Mouse (Mus musculus) cerebellum, adult 2 months (tissue): ENCODE measurements at regions not wholly inside any gene's neighbourhood (a gene's known extent, or its start where the extent isn't known, plus 50 kb on each side); places are given as distances from the start of the nearest gene placed in this dataset.

Source experiments
- CTCF ChIP-seq: fragments of 200-500 bp; IDR thresholded peaks from 2 replicates; pipeline ENCODE4 v1.5.1; 2011; ENCODE audit warnings: low read depth, mild to moderate bottlenecking, control low read depth, low read length, moderate library complexity, borderline replicate concordance; ENCODE audit not compliant: insufficient read depth
- POLR2A ChIP-seq: fragments of 200-500 bp; IDR thresholded peaks from 2 replicates; pipeline ENCODE4 v1.6.1; 2011; ENCODE audit warnings: low read length, control low read depth, borderline replicate concordance; ENCODE audit not compliant: insufficient read depth

DNA sequence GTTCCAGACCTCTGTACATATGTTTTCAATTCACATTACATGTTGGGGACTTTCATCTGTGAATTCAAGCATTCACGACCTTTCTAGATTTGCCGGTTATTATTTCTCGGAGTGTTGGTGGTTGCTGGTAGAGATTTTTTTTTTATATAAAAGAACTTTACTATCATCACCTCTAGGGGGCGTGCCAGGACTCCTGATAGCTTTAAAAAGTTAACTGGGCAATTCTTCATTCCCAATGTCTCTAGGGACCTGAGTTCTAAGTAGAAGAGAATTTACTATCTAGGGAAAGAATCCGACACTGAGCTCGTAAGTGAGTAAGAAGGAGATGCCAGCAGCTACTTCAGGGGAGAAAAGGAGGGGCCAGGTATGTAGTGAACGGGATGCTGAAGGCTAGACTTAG lies 112.8 kb upstream of the Tmem45b start:
- TF ChIP-seq CTCF (no peak), POLR2A (no peak)
